Mouse (Mus musculus): ENCODE data around the gene Zmynd8.

Gene Zmynd8

GRCm38 (mm10) chr2:165898202-165899194, at the start of gene Zmynd8:
Gene Zmynd8 (minus strand): TSS chr2:165899016.
- in situ Hi-C loops (cut with MseI, MboI): no loop called here

GRCm38 (mm10) chr2:165948007-165948406, 49.2 kb upstream of the Zmynd8 start:
- in situ Hi-C loops (cut with MseI, MboI): loop anchor here in 1 of 2 experiments (10.0 kb wide), 1 partner anchor 107 kb away; no protein-coding TSS in a partner anchor

GRCm38 (mm10) chr2:165946046-165946564, 47.3 kb upstream of the Zmynd8 start:
- in situ Hi-C loops (cut with MseI, MboI): loop anchor here in 1 of 2 experiments (10.0 kb wide), 1 partner anchor 109 kb away; no protein-coding TSS in a partner anchor

GRCm38 (mm10) chr2:165944576-165945351, 45.9 kb upstream of the Zmynd8 start:
- in situ Hi-C loops (cut with MseI, MboI): loop anchor here in 1 of 2 experiments (10.0 kb wide), 1 partner anchor 110 kb away; no protein-coding TSS in a partner anchor

- in situ Hi-C loops (cut with MseI, MboI): loop anchor here in 1 of 2 experiments (10.0 kb wide), 1 partner anchor 112 kb away; no protein-coding TSS in a partner anchor
Measured at GRCm38 (mm10) chr2:165943113-165943512, 44.3 kb upstream of the Zmynd8 start.

GRCm38 (mm10) chr2:165936106-165936505, 37.3 kb upstream of the Zmynd8 start:
- in situ Hi-C loops (cut with MseI, MboI): no loop called here

- in situ Hi-C loops (cut with MseI, MboI): loop anchor here in 1 of 2 experiments (10.0 kb wide), 1 partner anchor 117 kb away; no protein-coding TSS in a partner anchor
Measured at GRCm38 (mm10) chr2:165927705-165928104, 28.9 kb upstream of the Zmynd8 start.

- in situ Hi-C loops (cut with MseI, MboI): loop anchor here in 1 of 2 experiments (10.0 kb wide), 1 partner anchor 119 kb away; no protein-coding TSS in a partner anchor
Measured at GRCm38 (mm10) chr2:165926191-165926590, 27.4 kb upstream of the Zmynd8 start.

- in situ Hi-C loops (cut with MseI, MboI): loop anchor here in 1 of 2 experiments (10.0 kb wide), 1 partner anchor 120 kb away; no protein-coding TSS in a partner anchor
Measured at GRCm38 (mm10) chr2:165925144-165925543, 26.3 kb upstream of the Zmynd8 start.

GRCm38 (mm10) chr2:165924695-165925094, 25.9 kb upstream of the Zmynd8 start:
- in situ Hi-C loops (cut with MseI, MboI): loop anchor here in 1 of 2 experiments (10.0 kb wide), 1 partner anchor 120 kb away; no protein-coding TSS in a partner anchor

- in situ Hi-C loops (cut with MseI, MboI): loop anchor here in 1 of 2 experiments (10.0 kb wide), 1 partner anchor 121 kb away; no protein-coding TSS in a partner anchor
Measured at GRCm38 (mm10) chr2:165923715-165924114, 24.9 kb upstream of the Zmynd8 start.

- in situ Hi-C loops (cut with MseI, MboI): loop anchor here in 1 of 2 experiments (10.0 kb wide), 1 partner anchor 122 kb away; no protein-coding TSS in a partner anchor
Measured at GRCm38 (mm10) chr2:165922994-165923393, 24.2 kb upstream of the Zmynd8 start.

GRCm38 (mm10) chr2:165922047-165922728, 23.4 kb upstream of the Zmynd8 start:
- in situ Hi-C loops (cut with MseI, MboI): loop anchor here in 1 of 2 experiments (10.0 kb wide), 1 partner anchor 123 kb away; no protein-coding TSS in a partner anchor

GRCm38 (mm10) chr2:165914298-165914697, 15.5 kb upstream of the Zmynd8 start:
- in situ Hi-C loops (cut with MseI, MboI): loop anchor here in 1 of 2 experiments (5.0 kb wide), 1 partner anchor 92 kb away; no protein-coding TSS in a partner anchor

GRCm38 (mm10) chr2:165913073-165913472, 14.3 kb upstream of the Zmynd8 start:
- in situ Hi-C loops (cut with MseI, MboI): loop anchor here in 1 of 2 experiments (5.0 kb wide), 1 partner anchor 91 kb away; no protein-coding TSS in a partner anchor

GRCm38 (mm10) chr2:165909731-165910130, 10.9 kb upstream of the Zmynd8 start:
- in situ Hi-C loops (cut with MseI, MboI): loop anchor here (5.0 kb wide), 1 partner anchor 87 kb away; no protein-coding TSS in a partner anchor

GRCm38 (mm10) chr2:165907199-165907598, 8.4 kb upstream of the Zmynd8 start:
- in situ Hi-C loops (cut with MseI, MboI): loop anchor here in 1 of 2 experiments (5.0 kb wide), 1 partner anchor 85 kb away; no protein-coding TSS in a partner anchor

GRCm38 (mm10) chr2:165906332-165906945, 7.6 kb upstream of the Zmynd8 start:
- in situ Hi-C loops (cut with MseI, MboI): loop anchor here in 1 of 2 experiments (5.0 kb wide), 1 partner anchor 84 kb away; no protein-coding TSS in a partner anchor

GRCm38 (mm10) chr2:165901127-165901384, 2.2 kb upstream of the Zmynd8 start:
- in situ Hi-C loops (cut with MseI, MboI): no loop called here
